Comparison of ENCODE assay signal across 10 mouse cellular contexts in genomic region chr12:103368326-103368669, GRCm38 (mm10). TPM values are rescaled to one million over a fixed set of nuclear protein-coding genes. Genes with fewer than 3 reads are reported as not detected.
A peak's percentile ranks its signal among the peaks of the same experiment; 100 is the strongest.
DNase-seq lines count a peak whose midpoint lies in the region; ATAC-seq lines count a peak whose summit lies in the region.
"Had no signal": no experiment of that assay in that cellular context is flagged by ENCODE, and none has a peak within 500 bp of the region (broad histone marks: within the 10 kb centered on the region; RNA-seq: fewer than 3 reads in every experiment).

No protein-coding gene starts in this region.

- ATAC-seq in forebrain, embryonic 14.5 days: no peak
- no peak for ATAC-seq in kidney, embryonic 16.5 days (ENCODE audit: low FRiP score, low TSS enrichment)
- peak; percentile 44; the same call in 1 of the 2 replicates for ATAC-seq in intestine, embryonic 15.5 days
- no peak for ATAC-seq in midbrain, embryonic 16.5 days
- no peak for ATAC-seq in frontal cortex, adult (ENCODE audit: low TSS enrichment)
- ATAC-seq in kidney, embryonic 14.5 days (ENCODE audit: low FRiP score, low TSS enrichment): no peak; the same call in 1 of the 2 replicates

- 78% methylated on average over 7 of the region's 7 CpGs for WGBS in forebrain, embryonic 10.5 days
- 84% methylated on average over 7 of the region's 7 CpGs for WGBS in forebrain, embryonic 14.5 days
- WGBS in kidney, embryonic 16.5 days: 74% methylated on average over 7 of the region's 7 CpGs
- 78% methylated on average over 7 of the region's 7 CpGs for WGBS in intestine, embryonic 15.5 days
- WGBS in midbrain, embryonic 16.5 days: 81% methylated on average over 7 of the region's 7 CpGs
- 80% methylated on average over 7 of the region's 7 CpGs for WGBS in kidney, embryonic 14.5 days

- H3K4me2 ChIP-seq in forebrain, embryonic 14.5 days (ENCODE audit: low read length): no peak overlapping the region
- 0 out of 2 replicates have a peak overlapping the region, but pooled peaks have one; percentile 19 for H3K4me2 ChIP-seq in kidney, embryonic 16.5 days (replicated peaks; ENCODE audit: low read depth, low read length)
- H3K4me2 ChIP-seq in intestine, embryonic 15.5 days (replicated peaks): peak overlapping the region; percentile 10; the same call in 1 of the 2 replicates
- H3K4me2 ChIP-seq in midbrain, embryonic 16.5 days (ENCODE audit: low read length): peak overlapping the region; percentile 0; the same call in 1 of the 2 replicates
- no peak overlapping the region for H3K4me2 ChIP-seq in kidney, embryonic 14.5 days (replicated peaks; ENCODE audit: low read depth, low read length)

- 0 out of 2 replicates have a peak overlapping the region, but pooled peaks have one; percentile 13 for H3K4me3 ChIP-seq in forebrain, embryonic 10.5 days
- H3K4me3 ChIP-seq in forebrain, embryonic 14.5 days (ENCODE audit: low read depth, low read length): no peak overlapping the region
- no peak overlapping the region for H3K4me3 ChIP-seq in kidney, embryonic 16.5 days (ENCODE audit: low read length)
- H3K4me3 ChIP-seq in intestine, embryonic 15.5 days (replicated peaks): no peak overlapping the region
- no peak overlapping the region for H3K4me3 ChIP-seq in midbrain, embryonic 16.5 days (ENCODE audit: low read depth, low read length)
- no peak overlapping the region for H3K4me3 ChIP-seq in kidney, embryonic 14.5 days (ENCODE audit: low read length)

- peaks cover 8% of the 10 kb centered on the region; the same call in 1 of the 2 replicates for H3K4me1 ChIP-seq in forebrain, embryonic 10.5 days
- H3K4me1 ChIP-seq in forebrain, embryonic 14.5 days (ENCODE audit: control insufficient read depth, insufficient read depth, low read length): no peaks in the 10 kb centered on the region
- H3K4me1 ChIP-seq in kidney, embryonic 16.5 days (ENCODE audit: insufficient read depth, low read length): no peaks in the 10 kb centered on the region
- H3K4me1 ChIP-seq in intestine, embryonic 15.5 days (replicated peaks): no peaks in the 10 kb centered on the region
- no peaks in the 10 kb centered on the region for H3K4me1 ChIP-seq in midbrain, embryonic 16.5 days (ENCODE audit: control insufficient read depth, insufficient read depth, low read length)
- H3K4me1 ChIP-seq in kidney, embryonic 14.5 days (ENCODE audit: control insufficient read depth, insufficient read depth, low read length): 0 out of 2 replicates have a peak, but pooled peaks cover 4% of the 10 kb centered on the region

- peaks cover 9% of the 10 kb centered on the region for H3K27me3 ChIP-seq in forebrain, embryonic 10.5 days (ENCODE audit: poor library complexity, severe bottlenecking)
- H3K27me3 ChIP-seq in forebrain, embryonic 14.5 days (replicated peaks; ENCODE audit: control insufficient read depth, insufficient read depth, low read length): no peaks in the 10 kb centered on the region
- no peaks in the 10 kb centered on the region for H3K27me3 ChIP-seq in kidney, embryonic 16.5 days (ENCODE audit: insufficient read depth, low read length)
- no peaks in the 10 kb centered on the region for H3K27me3 ChIP-seq in intestine, embryonic 15.5 days (replicated peaks)
- H3K27me3 ChIP-seq in midbrain, embryonic 16.5 days (ENCODE audit: control insufficient read depth, insufficient read depth, low read depth, low read length): no peaks in the 10 kb centered on the region
- no peaks in the 10 kb centered on the region; the same call in 1 of the 2 replicates for H3K27me3 ChIP-seq in kidney, embryonic 14.5 days (ENCODE audit: control insufficient read depth, insufficient read depth, low read length)

- no peak for DNase-seq in forebrain, embryonic 10.5 days (ENCODE audit: extremely low spot score, low spot score)
- DNase-seq in forebrain, embryonic 14.5 days (ENCODE audit: low spot score): no peak
- DNase-seq in kidney, postnatal 25 days: no peak

- H3K9ac ChIP-seq in forebrain, embryonic 14.5 days (ENCODE audit: low read length): no peak overlapping the region
- H3K9ac ChIP-seq in kidney, embryonic 16.5 days (replicated peaks; ENCODE audit: low read length): no peak overlapping the region
- H3K9ac ChIP-seq in intestine, embryonic 15.5 days: no peak overlapping the region
- no peak overlapping the region for H3K9ac ChIP-seq in midbrain, embryonic 16.5 days (ENCODE audit: low read depth, low read length)
- no peak overlapping the region for H3K9ac ChIP-seq in kidney, embryonic 14.5 days (ENCODE audit: low read depth, low read length)

- H3K27ac ChIP-seq in forebrain, embryonic 10.5 days: no peak overlapping the region
- H3K27ac ChIP-seq in forebrain, embryonic 14.5 days (ENCODE audit: low read depth, low read length): no peak overlapping the region
- H3K27ac ChIP-seq in kidney, embryonic 16.5 days (ENCODE audit: low read length): no peak overlapping the region
- H3K27ac ChIP-seq in intestine, embryonic 15.5 days: no peak overlapping the region
- H3K27ac ChIP-seq in midbrain, embryonic 16.5 days (ENCODE audit: low read length): no peak overlapping the region
- H3K27ac ChIP-seq in kidney, embryonic 14.5 days (ENCODE audit: low read depth, low read length): no peak overlapping the region

- no peaks in the 10 kb centered on the region for H3K36me3 ChIP-seq in forebrain, embryonic 10.5 days (replicated peaks)
- H3K36me3 ChIP-seq in forebrain, embryonic 14.5 days (ENCODE audit: control insufficient read depth, insufficient read depth, low read length): no peaks in the 10 kb centered on the region
- no peaks in the 10 kb centered on the region for H3K36me3 ChIP-seq in kidney, embryonic 16.5 days (ENCODE audit: insufficient read depth, low read length)
- no peaks in the 10 kb centered on the region for H3K36me3 ChIP-seq in intestine, embryonic 15.5 days
- H3K36me3 ChIP-seq in midbrain, embryonic 16.5 days (ENCODE audit: control insufficient read depth, insufficient read depth, low read length): no peaks in the 10 kb centered on the region
- H3K36me3 ChIP-seq in kidney, embryonic 14.5 days (ENCODE audit: control insufficient read depth, insufficient read depth, low read length): no peaks in the 10 kb centered on the region

- H3K9me3 ChIP-seq in forebrain, embryonic 10.5 days: no peaks in the 10 kb centered on the region
- no peaks in the 10 kb centered on the region for H3K9me3 ChIP-seq in forebrain, embryonic 14.5 days (replicated peaks; ENCODE audit: control insufficient read depth, low read length)
- H3K9me3 ChIP-seq in kidney, embryonic 16.5 days (ENCODE audit: low read length): no peaks in the 10 kb centered on the region
- H3K9me3 ChIP-seq in intestine, embryonic 15.5 days: no peaks in the 10 kb centered on the region
- no peaks in the 10 kb centered on the region for H3K9me3 ChIP-seq in midbrain, embryonic 16.5 days (replicated peaks; ENCODE audit: control insufficient read depth, low read length, poor library complexity, severe bottlenecking)
- H3K9me3 ChIP-seq in kidney, embryonic 14.5 days (ENCODE audit: control insufficient read depth, low read length): no peaks in the 10 kb centered on the region

RNA-seq across cellular contexts. Expression of gene Asb2, which starts 12.5 kb away (rescaled TPM):
- 0.43 and 0.57 TPM in 2 replicates for polyA plus RNA-seq in forebrain, embryonic 10.5 days (2016; fragmentation: Nextera tagmentation; extraction: Ambion mirVana)
- 0.69 and 1.0 TPM in 2 replicates for polyA plus RNA-seq in forebrain, embryonic 14.5 days (2014; fragmentation: Nextera tagmentation; extraction: Ambion mirVana)
- polyA plus RNA-seq in kidney, embryonic 16.5 days (2015; fragmentation: Nextera tagmentation; extraction: Ambion mirVana): 1.3 and 4.5 TPM in 2 replicates
- polyA plus RNA-seq in intestine, embryonic 15.5 days (2015; fragmentation: Nextera tagmentation; extraction: Ambion mirVana): 16.5 and 17.9 TPM in 2 replicates
- polyA plus RNA-seq in midbrain, embryonic 16.5 days (2015; fragmentation: Nextera tagmentation; extraction: Ambion mirVana): 0.80 and 0.82 TPM in 2 replicates
- 1.0 and 1.2 TPM in 2 replicates for polyA plus RNA-seq in kidney, embryonic 14.5 days (2014; fragmentation: Nextera tagmentation; extraction: Ambion mirVana)

RNA-seq across cellular contexts. Expression of gene Otub2, which starts 20.2 kb away (rescaled TPM):
- 9.9 and 11.3 TPM in 2 replicates for polyA plus RNA-seq in forebrain, embryonic 10.5 days (2016; fragmentation: Nextera tagmentation; extraction: Ambion mirVana)
- polyA plus RNA-seq in forebrain, embryonic 14.5 days (2014; fragmentation: Nextera tagmentation; extraction: Ambion mirVana): 20.8 and 23.4 TPM in 2 replicates
- 7.7 and 8.1 TPM in 2 replicates for polyA plus RNA-seq in kidney, embryonic 16.5 days (2015; fragmentation: Nextera tagmentation; extraction: Ambion mirVana)
- polyA plus RNA-seq in intestine, embryonic 15.5 days (2015; fragmentation: Nextera tagmentation; extraction: Ambion mirVana): 5.6 and 6.6 TPM in 2 replicates
- polyA plus RNA-seq in midbrain, embryonic 16.5 days (2015; fragmentation: Nextera tagmentation; extraction: Ambion mirVana): 23.5 and 24.4 TPM in 2 replicates
- polyA plus RNA-seq in kidney, embryonic 14.5 days (2014; fragmentation: Nextera tagmentation; extraction: Ambion mirVana): 6.0 and 6.1 TPM in 2 replicates

RNA-seq across cellular contexts. Expression of gene 9330161L09Rik, which starts 39.3 kb away (rescaled TPM):
- 0.42 and 0.81 TPM in 2 replicates for polyA plus RNA-seq in forebrain, embryonic 10.5 days (2016; fragmentation: Nextera tagmentation; extraction: Ambion mirVana)
- 1.2 and 1.3 TPM in 2 replicates for polyA plus RNA-seq in forebrain, embryonic 14.5 days (2014; fragmentation: Nextera tagmentation; extraction: Ambion mirVana)
- 0.30 TPM in 1 of 2 replicates, not detected in the other for polyA plus RNA-seq in kidney, embryonic 16.5 days (2015; fragmentation: Nextera tagmentation; extraction: Ambion mirVana)
- 0.16 and 0.48 TPM in 2 replicates for polyA plus RNA-seq in intestine, embryonic 15.5 days (2015; fragmentation: Nextera tagmentation; extraction: Ambion mirVana)
- 1.2 and 1.4 TPM in 2 replicates for polyA plus RNA-seq in midbrain, embryonic 16.5 days (2015; fragmentation: Nextera tagmentation; extraction: Ambion mirVana)
- polyA plus RNA-seq in kidney, embryonic 14.5 days (2014; fragmentation: Nextera tagmentation; extraction: Ambion mirVana): 0.22 and 0.26 TPM in 2 replicates

RNA-seq across cellular contexts. Expression of gene Ddx24, which starts 57.3 kb away (rescaled TPM):
- polyA plus RNA-seq in forebrain, embryonic 10.5 days (2016; fragmentation: Nextera tagmentation; extraction: Ambion mirVana): 104 and 106 TPM in 2 replicates
- 103 and 110 TPM in 2 replicates for polyA plus RNA-seq in forebrain, embryonic 14.5 days (2014; fragmentation: Nextera tagmentation; extraction: Ambion mirVana)
- 74.6 and 92.1 TPM in 2 replicates for polyA plus RNA-seq in kidney, embryonic 16.5 days (2015; fragmentation: Nextera tagmentation; extraction: Ambion mirVana)
- polyA plus RNA-seq in intestine, embryonic 15.5 days (2015; fragmentation: Nextera tagmentation; extraction: Ambion mirVana): 90.6 and 99.4 TPM in 2 replicates
- 150 and 155 TPM in 2 replicates for polyA plus RNA-seq in midbrain, embryonic 16.5 days (2015; fragmentation: Nextera tagmentation; extraction: Ambion mirVana)
- polyA plus RNA-seq in kidney, embryonic 14.5 days (2014; fragmentation: Nextera tagmentation; extraction: Ambion mirVana): 73.9 and 93.9 TPM in 2 replicates

RNA-seq across cellular contexts. Expression of gene Fam181a, which starts 57.5 kb away (rescaled TPM):
- polyA plus RNA-seq in forebrain, embryonic 10.5 days (2016; fragmentation: Nextera tagmentation; extraction: Ambion mirVana): 24.0 and 27.7 TPM in 2 replicates
- polyA plus RNA-seq in forebrain, embryonic 14.5 days (2014; fragmentation: Nextera tagmentation; extraction: Ambion mirVana): 5.2 and 5.5 TPM in 2 replicates
- polyA plus RNA-seq in kidney, embryonic 16.5 days (2015; fragmentation: Nextera tagmentation; extraction: Ambion mirVana): not detected in 2 replicates
- 0.13 TPM in 1 of 2 replicates, not detected in the other for polyA plus RNA-seq in intestine, embryonic 15.5 days (2015; fragmentation: Nextera tagmentation; extraction: Ambion mirVana)
- polyA plus RNA-seq in midbrain, embryonic 16.5 days (2015; fragmentation: Nextera tagmentation; extraction: Ambion mirVana): 5.3 and 7.7 TPM in 2 replicates
- polyA plus RNA-seq in kidney, embryonic 14.5 days (2014; fragmentation: Nextera tagmentation; extraction: Ambion mirVana): not detected in 2 replicates
- polyA plus RNA-seq: intestine, embryonic 14.5 days; Patski had no signal

Comparison
In these comparisons a context has a peak if more than half of its experiments do, and no peak if none do; other contexts are left out.
1. H3K4me2 ChIP-seq: peak in kidney, embryonic 16.5 days (single experiment), intestine, embryonic 15.5 days (single experiment) and midbrain, embryonic 16.5 days (single experiment); none in forebrain, embryonic 14.5 days (single experiment) and kidney, embryonic 14.5 days (single experiment).